Mouse (Mus musculus) intestine, embryonic 16.5 days (tissue): Measurements from ENCODE around the gene Msrb3. TPM values are rescaled to one million over a fixed set of nuclear protein-coding genes. Genes with fewer than 3 reads are reported as not detected.
A peak's percentile ranks its signal among the peaks of the same experiment; 100 is the strongest.

ENCODE experiments used
- ATAC-seq: fragments of 200-750 bp; cut with Nextera tagmentation; 2 replicates; pipeline ENCODE4 v1.8.0; 2017; ENCODE audit warnings: moderate TSS enrichment, moderate library complexity
- H3K27ac ChIP-seq: fragments of 300-500 bp; sonication (generic); 2 replicates; pipeline ENCODE4 v1.5.1; 2014; ENCODE audit warnings: mild to moderate bottlenecking, low read length
- H3K27me3 ChIP-seq: fragments of 300-500 bp; sonication (generic); replicated peaks from 2 replicates; pipeline ENCODE4 v1.6.1; 2014; ENCODE audit warnings: low read length, control low read depth, mixed read lengths; ENCODE audit not compliant: control insufficient read depth, insufficient read depth
- H3K36me3 ChIP-seq: fragments of 300-500 bp; sonication (generic); 2 replicates; pipeline ENCODE4 v1.6.1; 2014; ENCODE audit warnings: low read length, control low read depth; ENCODE audit not compliant: control insufficient read depth, insufficient read depth
- H3K4me1 ChIP-seq: fragments of 300-500 bp; sonication (generic); 2 replicates; pipeline ENCODE4 v1.6.1; 2014; ENCODE audit warnings: low read length, control low read depth, mixed read lengths; ENCODE audit not compliant: control insufficient read depth, insufficient read depth
- H3K4me2 ChIP-seq: fragments of 300-500 bp; sonication (generic); 2 replicates; pipeline ENCODE4 v1.6.1; 2014; ENCODE audit warnings: low read depth, low read length, control low read depth
- H3K4me3 ChIP-seq: fragments of 300-500 bp; sonication (generic); 2 replicates; pipeline ENCODE4 v1.5.1; 2014; ENCODE audit warnings: mild to moderate bottlenecking, low read length
- H3K9ac ChIP-seq: fragments of 300-500 bp; sonication (generic); 2 replicates; pipeline ENCODE4 v1.6.1; 2014; ENCODE audit warnings: low read depth, low read length
- H3K9me3 ChIP-seq: fragments of 300-500 bp; sonication (generic); 2 replicates; pipeline ENCODE4 v1.6.1; 2016; ENCODE audit warnings: low read length, control low read depth; ENCODE audit not compliant: control insufficient read depth
- WGBS: fragments of 180-500 bp; shearing (Covaris S2); extraction: QIAGEN DNeasy Blood & Tissue Kit; methylation state at CpG from one replicate; pipeline ENCODE4 v1.1.7; 2014; 5-methylcytosine and 5-hydroxymethylcytosine counted together
- polyA plus RNA-seq: library from polyadenylated mRNA; unstranded; fragments of >200 nt; fragmentation: Nextera tagmentation; extraction: Ambion mirVana; gene quantifications from 2 replicates; pipeline ENCODE4 v1.2.1, GENCODE M21; 2015

The Msrb3 gene
- polyA plus RNA-seq, 1 experiment from 2014 or later = 14.0 TPM

DNA sequence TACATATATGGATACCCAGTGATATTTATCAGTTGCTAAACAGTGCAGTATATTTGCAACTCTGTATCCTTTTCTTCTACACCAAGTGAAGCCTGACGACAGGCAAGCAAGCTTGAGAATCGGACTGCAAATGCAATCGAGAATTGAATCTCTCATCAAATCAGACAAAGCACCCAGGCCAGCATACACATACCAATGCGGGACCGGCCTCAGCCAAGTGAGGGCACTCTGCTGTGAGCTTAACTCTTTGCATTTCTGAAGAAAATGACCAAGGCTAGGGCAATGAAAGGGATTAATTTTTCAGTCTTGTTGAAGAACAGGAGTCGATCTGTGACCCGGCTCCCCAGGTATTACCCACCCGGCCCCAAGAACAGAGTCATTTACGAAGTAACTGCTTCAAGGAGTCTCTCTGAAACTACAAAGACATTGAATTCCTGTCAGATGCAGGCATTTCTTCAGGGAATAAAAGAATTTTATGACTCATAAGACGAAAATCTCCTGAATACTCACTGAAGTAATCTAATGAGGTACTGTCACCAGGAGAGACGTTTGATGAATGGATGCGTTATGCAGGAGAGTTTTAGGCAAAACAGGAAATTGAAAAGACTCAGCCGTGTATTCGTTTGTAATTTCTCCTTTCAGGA lies 88.7 kb downstream of the Msrb3 start:
- H3K4me3 ChIP-seq = no peak overlapping the region
- H3K4me1 ChIP-seq = peaks cover 23% of the 10 kb centered on the region
- H3K27me3 ChIP-seq = no peaks in the 10 kb centered on the region
- no peak overlapping the region for H3K4me2 ChIP-seq
- no peaks in the 10 kb centered on the region for H3K36me3 ChIP-seq
- no peak overlapping the region for H3K9ac ChIP-seq
- ATAC-seq = no peak
- no peaks in the 10 kb centered on the region for H3K9me3 ChIP-seq
- no peak overlapping the region for H3K27ac ChIP-seq
- 40% methylated on average over 14 of the region's 14 CpGs for WGBS

DNA sequence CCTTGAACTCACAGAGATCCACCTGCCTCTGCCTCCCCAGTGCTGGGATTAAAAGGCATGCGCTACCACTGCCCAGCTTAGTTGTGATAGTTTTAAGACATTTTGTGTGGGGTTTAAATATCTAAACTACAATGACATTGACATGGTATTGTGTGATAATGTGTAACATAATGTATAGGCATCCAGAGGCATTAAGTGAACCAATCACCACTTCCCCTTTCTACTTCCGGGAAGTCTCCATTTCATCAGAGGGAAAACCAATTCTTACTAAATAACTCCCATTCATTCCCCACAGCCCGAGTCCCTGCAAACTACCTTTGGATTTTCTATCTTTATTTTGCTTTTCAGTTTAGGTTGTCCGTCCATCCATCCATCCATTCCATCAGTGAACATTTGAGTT lies 90.7 kb downstream of the Msrb3 start:
- Histone ChIP-seq H3K36me3 (no peaks in the 10 kb centered on the region), H3K4me2 (no peak overlapping the region), H3K9ac (no peak overlapping the region), H3K9me3 (no peaks in the 10 kb centered on the region), H3K27ac (no peak overlapping the region), H3K4me1 (peaks cover 23% of the 10 kb centered on the region), H3K27me3 (no peaks in the 10 kb centered on the region), H3K4me3 (no peak overlapping the region)
- WGBS = 92% methylated on average over 4 of the region's 4 CpGs
- no peak for ATAC-seq

DNA sequence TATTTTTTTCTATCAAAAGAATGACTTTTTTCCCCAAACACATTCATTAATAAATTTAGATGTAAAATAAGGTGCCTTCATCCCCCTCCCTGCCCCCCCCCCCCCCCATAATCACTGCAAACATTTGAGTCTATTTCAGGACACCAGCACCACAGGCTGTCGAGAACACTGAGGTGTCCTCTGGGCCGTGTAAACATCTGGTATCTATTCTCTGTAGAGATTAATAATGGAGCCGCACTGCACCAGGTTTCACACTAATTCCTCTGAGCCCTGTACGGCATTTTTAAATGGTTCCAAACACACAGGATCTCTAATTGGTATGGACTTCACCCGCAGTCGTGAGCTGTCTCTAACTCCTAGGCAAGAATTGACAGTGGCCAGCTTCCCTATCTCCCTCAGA lies 97.8 kb downstream of the Msrb3 start:
- H3K36me3 ChIP-seq = no peaks in the 10 kb centered on the region
- H3K4me2 ChIP-seq = peak overlapping the region; percentile 39
- H3K4me1 ChIP-seq = peaks cover 3% of the 10 kb centered on the region; the same call in 1 of the 2 replicates
- 10% methylated on average over 6 of the region's 6 CpGs for WGBS
- no peaks in the 10 kb centered on the region for H3K27me3 ChIP-seq
- no peaks in the 10 kb centered on the region for H3K9me3 ChIP-seq
- H3K27ac ChIP-seq = no peak overlapping the region
- no peak for ATAC-seq
- no peak overlapping the region for H3K4me3 ChIP-seq
- no peak overlapping the region for H3K9ac ChIP-seq

DNA sequence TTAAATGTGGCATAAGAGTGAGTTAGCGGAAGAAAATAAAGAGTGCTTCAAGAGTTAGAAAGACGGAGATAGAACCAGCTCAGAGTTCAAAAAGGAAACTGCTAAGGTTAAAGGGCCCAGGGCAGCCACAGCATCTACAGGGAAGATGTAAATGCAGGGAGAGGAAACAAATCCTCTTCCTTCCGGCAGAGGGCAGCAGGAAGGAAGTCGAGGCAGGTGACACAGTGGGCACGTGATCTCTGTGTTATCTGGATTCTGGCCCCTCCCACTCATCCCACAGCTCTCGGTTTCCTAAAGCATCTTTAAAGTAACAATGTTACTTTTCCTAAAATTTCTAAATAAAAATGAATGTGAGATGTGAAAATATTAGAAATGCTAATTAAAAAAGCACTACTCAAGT lies 99.4 kb downstream of the Msrb3 start:
- Histone ChIP-seq H3K9ac (no peak overlapping the region), H3K36me3 (no peaks in the 10 kb centered on the region), H3K4me1 (peaks cover 3% of the 10 kb centered on the region; the same call in 1 of the 2 replicates), H3K4me2 (no peak overlapping the region), H3K27ac (no peak overlapping the region), H3K9me3 (no peaks in the 10 kb centered on the region), H3K4me3 (no peak overlapping the region), H3K27me3 (no peaks in the 10 kb centered on the region)
- WGBS = 82% methylated on average over 6 of the region's 6 CpGs
- no peak for ATAC-seq

DNA sequence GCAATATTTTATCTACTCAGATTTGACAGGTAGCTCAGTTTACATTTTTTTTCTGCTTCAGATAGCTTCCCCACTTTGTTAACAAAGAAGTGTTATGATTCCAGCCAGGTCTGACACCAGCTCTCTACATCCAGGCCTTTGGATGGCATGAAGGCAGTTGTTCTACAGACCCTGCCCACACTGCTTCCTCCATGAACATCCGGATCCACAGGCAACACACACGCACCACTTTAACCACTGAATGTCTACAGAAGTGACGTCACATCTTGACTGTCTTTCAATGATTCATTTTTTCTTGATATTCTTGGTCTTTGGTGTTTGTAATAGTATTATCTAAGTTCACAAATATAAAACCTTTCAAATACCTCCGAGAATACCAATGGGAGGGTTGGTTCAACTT lies 102.2 kb downstream of the Msrb3 start:
- no peak for ATAC-seq
- H3K9ac ChIP-seq = no peak overlapping the region
- H3K36me3 ChIP-seq = no peaks in the 10 kb centered on the region
- H3K27ac ChIP-seq = no peak overlapping the region
- H3K4me1 ChIP-seq = 0 out of 2 replicates have a peak, but pooled peaks cover 4% of the 10 kb centered on the region
- no peaks in the 10 kb centered on the region for H3K9me3 ChIP-seq
- no peak overlapping the region for H3K4me2 ChIP-seq
- no peak overlapping the region for H3K4me3 ChIP-seq
- WGBS = 81% methylated on average over 4 of the region's 4 CpGs
- H3K27me3 ChIP-seq = no peaks in the 10 kb centered on the region

DNA sequence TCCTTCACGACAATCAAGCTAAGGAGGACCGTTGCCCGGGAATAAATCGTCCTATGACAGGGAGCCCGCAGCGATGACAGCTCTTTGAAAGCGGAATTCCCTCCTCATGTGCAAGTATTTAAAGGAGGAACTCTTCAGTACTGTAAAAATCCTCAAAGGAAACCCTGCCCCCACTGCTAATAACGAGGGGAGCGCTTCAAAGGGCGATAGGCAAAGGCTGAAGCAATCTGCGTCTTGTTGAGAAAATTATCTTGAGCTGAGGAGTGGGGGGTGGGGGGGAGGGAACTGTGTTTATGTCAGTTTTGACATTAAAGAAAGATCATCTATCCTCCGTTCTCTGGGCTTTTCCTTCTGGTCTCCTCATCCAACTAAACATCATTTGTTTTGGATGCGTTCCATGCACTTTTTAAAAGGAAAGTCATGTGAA lies 104.5 kb downstream of the Msrb3 start:
- WGBS = 17% methylated on average over 13 of the region's 13 CpGs
- Histone ChIP-seq H3K9ac (no peak overlapping the region), H3K4me3 (no peak overlapping the region), H3K4me1 (0 out of 2 replicates have a peak, but pooled peaks cover 4% of the 10 kb centered on the region), H3K27me3 (no peaks in the 10 kb centered on the region), H3K27ac (peak overlapping the region; percentile 24; the same call in 1 of the 2 replicates), H3K9me3 (no peaks in the 10 kb centered on the region), H3K4me2 (0 out of 2 replicates have a peak overlapping the region, but pooled peaks have one; percentile 16), H3K36me3 (no peaks in the 10 kb centered on the region)
- ATAC-seq = no peak

DNA sequence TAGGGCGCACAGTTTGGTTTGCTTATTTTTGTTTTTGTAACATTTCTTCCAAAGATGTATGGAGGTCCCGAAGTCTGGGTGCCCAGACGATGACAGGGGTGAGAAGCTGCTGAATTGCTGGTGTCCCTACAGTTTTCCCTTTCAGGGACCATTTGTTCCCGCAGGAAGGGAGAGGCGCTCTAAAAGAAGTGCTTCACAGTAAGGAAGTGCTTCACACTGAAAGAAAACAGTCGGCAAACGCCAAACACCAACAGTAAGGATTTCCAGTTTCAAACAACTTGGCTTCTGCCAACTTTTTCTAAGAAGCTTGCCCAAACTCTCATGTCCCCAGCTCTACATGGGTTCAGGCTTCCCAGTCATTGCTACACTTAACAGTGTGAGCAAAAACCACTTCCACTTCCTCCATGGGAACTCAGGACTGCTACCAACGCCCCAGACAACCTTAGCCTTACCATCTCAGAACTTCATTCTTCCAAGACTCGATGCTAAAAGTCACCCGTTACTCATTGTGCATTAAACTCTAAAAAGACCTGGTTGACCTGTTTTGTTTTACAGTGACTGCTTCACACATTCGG lies 106.6 kb downstream of the Msrb3 start:
- Histone ChIP-seq H3K36me3 (no peaks in the 10 kb centered on the region), H3K9ac (no peak overlapping the region), H3K27ac (no peak overlapping the region), H3K27me3 (no peaks in the 10 kb centered on the region), H3K4me2 (no peak overlapping the region), H3K4me1 (0 out of 2 replicates have a peak, but pooled peaks cover 4% of the 10 kb centered on the region), H3K9me3 (no peaks in the 10 kb centered on the region), H3K4me3 (no peak overlapping the region)
- no peak for ATAC-seq
- 63% methylated on average over 11 of the region's 11 CpGs for WGBS

DNA sequence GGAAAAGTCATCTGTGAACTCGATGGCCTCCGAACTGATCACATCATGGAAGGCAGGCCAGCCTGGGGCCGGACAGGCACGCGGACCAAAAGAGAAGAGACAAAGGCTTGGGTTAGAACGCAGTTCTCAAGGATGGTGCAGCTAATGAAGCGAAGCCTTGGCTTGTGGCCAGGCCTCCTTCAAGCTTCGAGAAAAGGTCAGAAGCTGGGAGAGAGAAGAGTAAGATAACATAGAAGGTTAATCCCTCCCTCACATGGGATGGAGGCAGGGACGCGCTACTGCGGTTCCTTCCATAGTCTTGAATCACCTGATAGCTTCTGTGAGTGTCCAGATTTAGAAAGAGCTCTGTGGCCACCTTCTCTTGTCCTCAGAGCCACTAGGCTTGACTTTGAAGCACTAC lies 107.5 kb downstream of the Msrb3 start:
- Histone ChIP-seq H3K9ac (no peak overlapping the region), H3K4me3 (no peak overlapping the region), H3K4me2 (no peak overlapping the region), H3K27ac (no peak overlapping the region), H3K36me3 (no peaks in the 10 kb centered on the region), H3K9me3 (no peaks in the 10 kb centered on the region), H3K27me3 (no peaks in the 10 kb centered on the region), H3K4me1 (0 out of 2 replicates have a peak, but pooled peaks cover 4% of the 10 kb centered on the region)
- ATAC-seq = no peak
- 83% methylated on average over 11 of the region's 11 CpGs for WGBS

DNA sequence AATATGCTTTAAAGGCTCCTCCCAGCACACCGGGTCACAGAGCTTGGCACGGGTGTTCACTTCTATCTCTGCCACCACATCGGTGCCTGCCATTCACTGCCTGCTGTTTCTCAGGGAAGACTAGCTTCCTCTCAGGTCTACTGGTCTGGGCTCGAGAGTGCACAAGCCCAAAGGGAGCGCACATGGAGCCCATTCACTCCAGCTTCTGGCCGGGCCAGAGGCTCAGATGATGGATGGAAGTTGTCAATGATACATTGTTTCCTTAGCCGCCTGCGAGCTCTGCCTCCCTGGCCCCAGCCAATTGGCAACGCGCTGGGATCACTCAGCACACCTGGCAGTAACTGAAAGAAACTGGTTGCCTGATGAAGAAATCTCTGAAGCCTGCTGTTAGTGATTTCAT lies 111.7 kb downstream of the Msrb3 start:
- Histone ChIP-seq H3K4me1 (no peaks in the 10 kb centered on the region), H3K4me2 (no peak overlapping the region), H3K36me3 (no peaks in the 10 kb centered on the region), H3K9me3 (no peaks in the 10 kb centered on the region), H3K9ac (no peak overlapping the region), H3K27me3 (no peaks in the 10 kb centered on the region), H3K27ac (no peak overlapping the region), H3K4me3 (no peak overlapping the region)
- no peak for ATAC-seq
- 38% methylated on average over 10 of the region's 10 CpGs for WGBS
